Mouse (Mus musculus) heart, embryonic 13.5 days (tissue): ENCODE results near the gene Sec14l5. TPM values are rescaled to one million over a fixed set of nuclear protein-coding genes. Genes with fewer than 3 reads are reported as not detected.
"Not testable (repeated sequence)": the region's sequence is repeated elsewhere in the genome, so short reads cannot be mapped to it uniquely, and the experiment has no call there.

ENCODE experiments used
- ATAC-seq: fragments of 200-750 bp; cut with Nextera tagmentation; 2 replicates; pipeline ENCODE4 v1.8.0; 2017; ENCODE audit warnings: moderate TSS enrichment; ENCODE audit not compliant: insufficient number of reproducible peaks, low FRiP score, low TSS enrichment; ENCODE audit errors: extremely low read depth
- H3K27ac ChIP-seq: fragments of 300-500 bp; sonication (generic); replicated peaks from 2 replicates; pipeline ENCODE4 v1.5.1; 2015; ENCODE audit warnings: moderate library complexity, mild to moderate bottlenecking, inconsistent platforms
- H3K27me3 ChIP-seq: fragments of 300-500 bp; sonication (generic); replicated peaks from 2 replicates; pipeline ENCODE4 v1.6.1; 2015; ENCODE audit warnings: mild to moderate bottlenecking, inconsistent platforms
- H3K36me3 ChIP-seq: fragments of 300-500 bp; sonication (generic); 2 replicates; pipeline ENCODE4 v1.6.1; 2015; ENCODE audit warnings: mild to moderate bottlenecking, inconsistent platforms
- H3K4me1 ChIP-seq: fragments of 300-500 bp; sonication (generic); 2 replicates; pipeline ENCODE4 v1.6.1; 2015; ENCODE audit warnings: inconsistent platforms
- H3K4me2 ChIP-seq: fragments of 300-500 bp; sonication (generic); 2 replicates; pipeline ENCODE4 v1.6.1; 2015; ENCODE audit warnings: inconsistent platforms, mild to moderate bottlenecking, moderate library complexity
- H3K4me3 ChIP-seq: fragments of 300-500 bp; sonication (generic); 2 replicates; pipeline ENCODE4 v1.5.1; 2015; ENCODE audit warnings: moderate library complexity, mild to moderate bottlenecking, inconsistent platforms
- H3K9ac ChIP-seq: fragments of 300-500 bp; sonication (generic); 2 replicates; pipeline ENCODE4 v1.6.1; 2015; ENCODE audit warnings: inconsistent platforms, mild to moderate bottlenecking, moderate library complexity
- H3K9me3 ChIP-seq: fragments of 300-500 bp; sonication (generic); 2 replicates; pipeline ENCODE4 v1.6.1; 2016; ENCODE audit warnings: inconsistent platforms
- whole genome bisulfite sequencing: fragments of 180-500 bp; shearing (Covaris S2); methylation state at CpG from one replicate; pipeline ENCODE4 v1.1.7; 2015; ENCODE audit warnings: mixed read lengths; 5-methylcytosine and 5-hydroxymethylcytosine counted together
- microRNA-seq: library from miRNA; unstranded; fragments of <30 nt; microRNA quantifications from one replicate; pipeline ENCODE4, GENCODE M21; 2016
- polyA plus RNA-seq: library from polyadenylated mRNA; unstranded; fragments of >200 nt; fragmentation: Nextera tagmentation; extraction: Ambion mirVana; gene quantifications from 2 replicates; pipeline ENCODE4 v1.2.1, GENCODE M21; 2015

Gene Sec14l5
- polyA plus RNA-seq, 1 experiment from 2014 or later, result 0.04 TPM

DNA sequence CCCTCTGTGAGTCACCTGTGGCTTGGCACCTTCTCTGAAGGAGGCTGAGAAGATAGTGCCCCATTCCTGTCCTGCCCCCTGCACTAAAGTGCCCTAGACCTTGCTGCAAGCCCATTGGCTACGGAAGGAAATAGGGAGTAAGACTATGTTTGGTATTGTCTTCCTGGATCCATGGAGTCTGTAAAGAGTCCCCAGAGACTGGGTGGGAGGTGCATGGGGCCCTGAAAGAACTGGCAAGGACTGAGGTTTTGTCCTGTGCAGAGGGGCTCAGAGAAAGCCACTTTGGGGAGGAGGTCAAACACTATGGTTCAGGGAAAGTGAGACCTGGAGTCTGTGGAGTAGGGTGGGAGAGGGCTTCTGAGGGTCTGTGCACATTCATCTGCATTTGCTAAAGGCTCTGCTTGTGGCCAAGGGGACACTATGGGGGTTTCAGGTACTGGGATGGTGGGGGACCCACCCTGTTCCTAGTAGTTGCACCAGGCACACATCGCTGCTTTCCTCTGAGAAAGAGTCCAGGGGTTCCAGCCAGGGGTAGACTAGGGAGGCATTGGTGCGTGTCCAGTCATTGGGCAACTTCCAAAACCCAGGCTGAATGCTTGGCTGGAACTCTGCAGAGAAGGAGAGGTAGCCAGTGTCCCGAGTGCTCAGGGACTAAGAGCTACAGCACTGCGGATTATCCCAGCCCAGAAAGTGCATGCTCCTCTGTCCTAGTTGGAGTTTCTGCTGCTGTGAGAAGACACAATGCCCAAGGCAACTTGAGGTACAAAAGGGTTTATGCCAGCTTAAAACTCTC is 70.6 kb downstream of the Sec14l5 start:
- H3K4me2 ChIP-seq, result no peak overlapping the region
- H3K9me3 ChIP-seq, result no peaks in the 10 kb centered on the region
- 60% methylated on average over 5 of the region's 5 CpGs for WGBS
- no peak for ATAC-seq
- H3K4me1 ChIP-seq, result peaks cover 11% of the 10 kb centered on the region
- no peak overlapping the region for H3K4me3 ChIP-seq
- no peaks in the 10 kb centered on the region for H3K36me3 ChIP-seq
- H3K27ac ChIP-seq, result no peak overlapping the region
- no peak overlapping the region for H3K9ac ChIP-seq
- H3K27me3 ChIP-seq, result 0 out of 2 replicates have a peak, but pooled peaks cover 7% of the 10 kb centered on the region

DNA sequence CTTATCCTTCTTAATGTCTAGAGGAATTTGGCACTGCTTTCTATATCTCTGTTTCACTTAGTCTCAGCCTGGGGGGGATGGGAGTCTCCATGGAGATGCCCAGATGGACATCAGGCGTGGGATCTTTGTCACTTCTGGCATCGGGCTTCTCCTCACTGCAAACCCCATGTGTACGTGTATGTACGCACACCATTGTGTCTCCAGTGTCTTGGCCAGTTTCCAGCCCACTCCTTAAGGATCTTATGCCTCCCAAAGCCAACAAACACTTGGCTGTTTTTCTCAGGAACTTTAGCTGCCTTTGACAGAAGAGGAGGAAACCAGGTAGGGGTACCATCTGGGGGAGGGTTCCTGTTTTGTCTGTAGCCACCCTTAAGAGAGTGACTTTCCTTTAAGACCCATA is 74.5 kb downstream of the Sec14l5 start:
- H3K36me3 ChIP-seq, result no peaks in the 10 kb centered on the region
- H3K27me3 ChIP-seq, result 0 out of 2 replicates have a peak, but pooled peaks cover 7% of the 10 kb centered on the region
- H3K9ac ChIP-seq, result no peak overlapping the region
- H3K9me3 ChIP-seq, result no peaks in the 10 kb centered on the region
- no peak for ATAC-seq
- H3K4me1 ChIP-seq, result peaks cover 9% of the 10 kb centered on the region
- 53% methylated on average over 4 of the region's 4 CpGs for WGBS
- H3K27ac ChIP-seq, result no peak overlapping the region
- no peak overlapping the region for H3K4me3 ChIP-seq
- no peak overlapping the region for H3K4me2 ChIP-seq

DNA sequence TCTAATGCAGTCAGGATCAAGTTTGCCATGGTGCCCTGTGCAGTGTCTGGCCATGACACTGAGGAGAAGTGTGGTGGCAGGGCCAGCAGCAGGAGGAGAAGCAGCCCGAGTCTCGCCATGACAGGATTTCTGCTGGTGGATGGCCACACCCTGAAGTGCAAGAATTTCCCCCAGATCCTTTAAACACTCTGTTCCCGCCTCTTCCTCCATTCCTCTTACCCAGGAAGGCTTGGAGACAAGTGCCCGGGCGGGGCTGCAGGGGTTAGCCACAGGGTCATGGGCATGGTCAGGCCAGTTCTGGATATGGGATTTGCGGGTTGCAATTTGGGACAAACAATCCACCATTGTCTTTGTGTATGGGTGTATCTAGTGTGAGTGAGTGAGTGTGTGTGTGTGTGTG is 75.2 kb downstream of the Sec14l5 start, which contains the start of gene AU021092:
Gene AU021092, minus strand, starts transcription at position 160 of the 400 bp plus-strand sequence.
- Histone ChIP-seq H3K4me1 (peaks cover 2% of the 10 kb centered on the region), H3K9me3 (no peaks in the 10 kb centered on the region), H3K27ac (no peak within 1 kb of the TSS), H3K9ac (no peak within 1 kb of the TSS), H3K36me3 (no peaks in the 10 kb centered on the region), H3K4me3 (no peak within 1 kb of the TSS), H3K27me3 (0 out of 2 replicates have a peak, but pooled peaks cover 7% of the 10 kb centered on the region), H3K4me2 (no peak within 1 kb of the TSS)
- ATAC-seq, result no peak
- 58% methylated on average over 6 of the region's 6 CpGs for WGBS

DNA sequence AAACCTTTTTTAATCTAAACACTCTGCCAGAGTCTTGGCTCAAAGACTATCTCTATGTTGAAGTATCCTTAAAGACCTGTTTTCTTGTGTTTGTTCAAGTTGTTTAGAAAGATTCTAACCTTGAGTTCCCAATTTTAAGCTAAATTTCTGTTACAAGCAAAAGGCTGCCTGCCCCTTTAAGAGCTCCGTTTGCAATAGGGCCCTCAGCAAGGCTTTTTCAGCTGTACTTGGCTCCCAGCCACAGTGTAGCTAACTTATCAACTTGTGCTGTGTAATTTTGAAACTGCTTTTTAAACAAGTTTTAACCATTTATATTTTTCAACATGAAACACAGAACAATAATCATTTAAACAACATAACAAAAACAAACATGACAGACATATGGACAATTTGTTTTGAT is 79.6 kb downstream of the Sec14l5 start:
- not testable (repeated sequence) for H3K27me3 ChIP-seq, H3K9me3 ChIP-seq, H3K36me3 ChIP-seq, H3K9ac ChIP-seq, H3K4me3 ChIP-seq, H3K4me1 ChIP-seq, H3K27ac ChIP-seq, ATAC-seq
- 5% methylated on average over 1 of the region's 1 CpGs for WGBS
- peak overlapping the region; percentile 41; the same call in 1 of the 2 replicates for H3K4me2 ChIP-seq

DNA sequence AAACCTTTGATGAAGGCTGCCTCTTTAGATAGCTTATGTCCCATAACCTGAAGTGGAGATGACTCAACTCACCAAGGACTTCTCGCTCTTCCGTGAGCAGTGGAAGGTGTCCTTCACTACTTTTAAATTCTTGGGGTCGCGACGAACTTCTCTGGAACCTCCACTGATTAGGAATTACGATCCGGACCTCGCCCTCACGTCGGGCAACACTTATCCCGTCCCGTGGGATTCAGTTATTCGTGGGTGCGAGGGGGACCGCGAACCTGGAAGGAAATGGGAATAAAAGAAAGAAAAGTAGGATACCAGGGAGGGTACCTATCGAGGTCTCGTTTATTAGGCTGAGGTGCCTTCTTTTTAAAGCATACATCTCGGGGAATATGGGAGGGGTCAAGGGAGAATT is 80.6 kb downstream of the Sec14l5 start:
- H3K4me3 ChIP-seq, H3K27me3 ChIP-seq, H3K9me3 ChIP-seq, H3K9ac ChIP-seq, H3K4me1 ChIP-seq, ATAC-seq, H3K4me2 ChIP-seq, H3K36me3 ChIP-seq: not testable (repeated sequence)
- H3K27ac ChIP-seq, result 0 out of 2 replicates have a peak overlapping the region, but pooled peaks have one; percentile 39
- WGBS, result 67% methylated on average over 19 of the region's 19 CpGs

DNA sequence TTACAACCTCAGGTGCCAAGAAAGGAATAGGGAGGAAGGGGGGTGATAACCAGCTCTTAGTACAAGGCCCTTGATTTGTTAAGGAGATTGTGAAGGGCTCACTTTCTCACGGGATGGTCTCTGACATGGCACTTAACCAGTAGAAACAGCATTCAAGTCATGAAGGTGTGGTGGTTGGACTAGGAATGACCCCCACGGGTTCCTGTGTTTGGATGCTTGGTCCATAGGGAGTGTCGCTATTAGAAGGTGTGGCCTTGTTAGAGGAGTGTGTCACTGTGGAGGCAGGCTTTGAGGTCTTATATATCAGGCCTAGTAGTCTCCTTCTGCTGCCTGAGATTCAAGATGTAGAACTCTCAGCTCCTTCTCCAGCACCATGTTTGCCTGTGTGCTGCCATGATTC is 81.2 kb downstream of the Sec14l5 start:
- WGBS, result 80% methylated on average over 3 of the region's 3 CpGs
- H3K4me1 ChIP-seq, H3K27ac ChIP-seq, H3K4me2 ChIP-seq, H3K27me3 ChIP-seq, H3K9me3 ChIP-seq, H3K9ac ChIP-seq, H3K36me3 ChIP-seq, H3K4me3 ChIP-seq, ATAC-seq: not testable (repeated sequence)

DNA sequence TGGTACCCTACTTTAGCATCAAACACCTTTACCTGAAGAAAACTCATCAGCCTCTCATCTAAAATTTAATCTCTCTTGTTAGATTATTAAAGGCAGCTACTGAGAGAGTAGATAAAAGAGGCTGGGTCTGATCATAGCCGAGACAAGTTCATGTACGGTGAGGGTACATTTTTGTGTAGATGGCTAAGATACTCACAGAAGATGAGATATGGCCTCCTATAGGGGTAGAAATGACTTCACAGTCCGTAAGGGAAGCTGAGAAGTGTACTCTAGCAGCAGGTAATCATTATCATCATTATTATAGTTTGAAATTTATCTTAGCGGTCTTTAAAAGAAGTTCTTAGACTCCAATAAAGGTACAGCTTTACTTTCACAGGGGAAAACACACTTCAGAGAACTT is 86.1 kb downstream of the Sec14l5 start:
- WGBS, result 69% methylated on average over 4 of the region's 4 CpGs
- no peak for ATAC-seq
- Histone ChIP-seq H3K9me3 (no peaks in the 10 kb centered on the region), H3K4me2 (peak overlapping the region; percentile 74), H3K9ac (no peak overlapping the region), H3K36me3 (0 out of 2 replicates have a peak, but pooled peaks cover 7% of the 10 kb centered on the region), H3K4me1 (peaks cover 12% of the 10 kb centered on the region), H3K27me3 (no peaks in the 10 kb centered on the region), H3K27ac (no peak overlapping the region), H3K4me3 (peak overlapping the region; percentile 82)

DNA sequence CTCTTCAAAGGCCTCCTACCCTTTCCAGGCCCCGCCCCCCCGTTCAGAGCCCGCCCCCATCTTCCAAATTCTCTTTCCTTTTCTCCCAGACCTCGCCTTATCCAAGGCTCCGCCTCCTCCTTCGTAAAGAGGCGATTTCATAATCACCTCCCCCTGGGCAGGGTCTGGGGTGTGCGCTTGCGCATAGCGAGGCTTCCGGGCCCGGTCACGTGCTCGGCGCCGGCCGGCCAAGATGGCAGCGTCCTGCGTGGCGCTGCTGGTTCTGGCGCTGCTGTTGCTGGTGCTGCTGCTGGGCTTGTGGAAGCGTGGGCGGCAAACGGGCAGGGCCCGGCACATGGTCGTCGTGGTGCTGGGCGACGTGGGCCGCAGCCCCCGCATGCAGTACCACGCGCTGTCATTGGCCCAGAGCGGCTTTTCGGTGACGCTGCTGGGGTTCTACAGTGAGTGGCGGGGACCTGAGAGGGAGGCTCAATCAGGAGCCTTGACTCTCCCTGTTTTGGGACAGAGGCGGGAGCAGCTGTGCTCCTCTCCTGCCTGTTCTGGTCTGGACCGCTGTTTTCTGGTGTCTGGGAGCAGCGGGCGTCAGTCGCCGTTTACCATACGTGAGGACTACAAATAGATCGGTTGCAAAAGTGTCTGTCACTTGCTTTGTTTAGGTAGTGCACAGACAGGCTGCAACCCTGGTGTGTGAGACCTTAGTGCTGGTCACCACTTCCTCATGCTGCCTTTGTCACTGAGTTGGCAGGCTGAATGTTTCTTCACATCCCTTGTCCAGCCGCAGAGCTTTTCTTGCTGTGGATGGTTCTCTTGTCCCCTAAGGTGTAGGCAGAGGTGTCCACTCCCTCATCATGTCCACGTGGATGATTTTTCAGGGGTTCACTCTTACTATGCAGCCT is 86.8 kb downstream of the Sec14l5 start, which contains the start of gene Alg1:
Gene Alg1, plus strand, starts transcription at position 204 of the 896 bp plus-strand sequence.
- Histone ChIP-seq H3K4me2 (peak within 1 kb of the TSS; percentile 74), H3K9ac (peak within 1 kb of the TSS; percentile 87), H3K9me3 (no peaks in the 10 kb centered on the region), H3K27ac (peak within 1 kb of the TSS; percentile 63), H3K4me1 (peaks cover 12% of the 10 kb centered on the region), H3K27me3 (no peaks in the 10 kb centered on the region), H3K4me3 (peak within 1 kb of the TSS; percentile 82), H3K36me3 (peaks cover 14% of the 10 kb centered on the region)
- WGBS, result 2% methylated on average over 47 of the region's 47 CpGs
- ATAC-seq, result peak; percentile 93

Small RNA genes within 50 kb of the gene (microRNA-seq; reads per million reads assigned to microRNA genes)
- not detected for gene Gm23689
- gene Gm26095, result not detected
- not detected for gene Mir6364

Other genes with a start within 250 kb of the Sec14l5 start
- gene Nudt16l1, start 208.3 kb upstream of the Sec14l5 start, polyA plus RNA-seq, result 105 and 113 TPM in 2 replicates
- 31.8 and 32.3 TPM in 2 replicates for gene Anks3, start 182.9 kb upstream of the Sec14l5 start, polyA plus RNA-seq
- gene Sept12, start 149.3 kb upstream of the Sec14l5 start, polyA plus RNA-seq, result not detected in 2 replicates
- gene Smim22, start 139.8 kb upstream of the Sec14l5 start, polyA plus RNA-seq, result 3.8 and 4.4 TPM in 2 replicates
- 50.1 and 56.2 TPM in 2 replicates for gene Rogdi, start 133.6 kb upstream of the Sec14l5 start, polyA plus RNA-seq
- 88.7 and 93.1 TPM in 2 replicates for gene Glyr1, start 97.2 kb upstream of the Sec14l5 start, polyA plus RNA-seq
- 11.2 and 12.1 TPM in 2 replicates for gene Ubn1, start 97.1 kb upstream of the Sec14l5 start, polyA plus RNA-seq
- 1.2 and 1.4 TPM in 2 replicates for gene Ppl, start 14.7 kb upstream of the Sec14l5 start, polyA plus RNA-seq
- gene Nagpa, start 56.9 kb downstream of the Sec14l5 start, polyA plus RNA-seq, result 14.4 and 16.3 TPM in 2 replicates
- 3.0 and 3.7 TPM in 2 replicates for gene AU021092, start 75.2 kb downstream of the Sec14l5 start, polyA plus RNA-seq
- gene Alg1, start 86.5 kb downstream of the Sec14l5 start, polyA plus RNA-seq, result 22.2 and 25.0 TPM in 2 replicates
- gene Eef2kmt, start 108.9 kb downstream of the Sec14l5 start, polyA plus RNA-seq, result 23.5 and 25.7 TPM in 2 replicates